Mouse (Mus musculus) thymus, postnatal 0 days (tissue): ENCODE results near the gene Gatad2a. TPM values are rescaled to one million over a fixed set of nuclear protein-coding genes. Genes with fewer than 3 reads are reported as not detected.

ENCODE experiments used
- DNase-seq: peaks from one replicate; pipeline ENCODE4 v3.0.0-alpha.2; 2015; ENCODE audit warnings: low spot score
- polyA plus RNA-seq: library from polyadenylated mRNA; unstranded; fragments of >200 nt; fragmentation: Nextera tagmentation; extraction: Ambion mirVana; gene quantifications from 2 replicates; pipeline ENCODE4 v1.2.1, GENCODE M21; 2015

Gene Gatad2a
- polyA plus RNA-seq, 1 experiment from 2014 or later = 60.8 TPM

DNA sequence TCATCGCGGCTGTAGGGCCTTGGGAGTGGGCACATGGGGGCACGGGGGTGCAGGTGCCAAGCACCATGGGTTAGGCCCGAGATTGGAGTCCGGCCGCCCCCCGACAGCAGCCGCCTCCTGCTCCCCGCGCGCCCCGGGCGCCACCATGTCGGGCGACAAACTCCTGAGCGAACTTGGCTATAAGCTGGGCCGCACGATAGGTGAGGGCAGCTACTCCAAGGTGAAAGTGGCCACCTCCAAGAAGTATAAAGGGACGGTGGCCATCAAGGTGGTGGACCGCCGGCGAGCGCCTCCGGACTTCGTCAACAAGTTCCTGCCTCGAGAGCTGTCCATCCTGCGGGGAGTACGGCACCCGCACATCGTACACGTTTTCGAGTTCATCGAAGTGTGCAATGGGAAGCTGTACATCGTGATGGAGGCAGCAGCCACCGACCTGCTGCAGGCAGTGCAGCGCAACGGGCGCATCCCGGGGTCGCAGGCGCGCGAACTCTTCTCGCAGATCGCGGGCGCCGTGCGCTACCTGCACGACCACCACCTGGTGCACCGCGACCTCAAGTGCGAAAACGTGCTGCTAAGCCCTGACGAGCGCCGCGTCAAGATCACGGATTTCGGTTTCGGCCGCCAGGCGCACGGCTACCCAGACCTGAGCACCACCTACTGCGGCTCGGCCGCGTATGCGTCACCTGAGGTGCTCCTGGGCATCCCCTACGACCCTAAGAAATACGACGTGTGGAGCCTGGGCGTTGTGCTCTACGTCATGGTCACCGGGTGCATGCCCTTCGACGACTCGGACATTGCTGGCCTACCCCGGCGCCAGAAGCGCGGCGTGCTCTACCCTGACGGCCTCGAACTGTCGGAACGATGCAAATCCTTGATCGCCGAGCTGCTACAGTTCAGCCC is 93.8 kb downstream of the Gatad2a start, which contains the start of the genes Tssk6, Ndufa13 and Yjefn3:
Gene Tssk6 (plus strand): TSS at position 22 of the 900 bp plus-strand sequence.
Gene Ndufa13 (minus strand): TSS at position 396 of the 900 bp plus-strand sequence.
Gene Yjefn3 (minus strand): TSS at position 550 of the 900 bp plus-strand sequence.
- peak; percentile 62 for DNase-seq

DNA sequence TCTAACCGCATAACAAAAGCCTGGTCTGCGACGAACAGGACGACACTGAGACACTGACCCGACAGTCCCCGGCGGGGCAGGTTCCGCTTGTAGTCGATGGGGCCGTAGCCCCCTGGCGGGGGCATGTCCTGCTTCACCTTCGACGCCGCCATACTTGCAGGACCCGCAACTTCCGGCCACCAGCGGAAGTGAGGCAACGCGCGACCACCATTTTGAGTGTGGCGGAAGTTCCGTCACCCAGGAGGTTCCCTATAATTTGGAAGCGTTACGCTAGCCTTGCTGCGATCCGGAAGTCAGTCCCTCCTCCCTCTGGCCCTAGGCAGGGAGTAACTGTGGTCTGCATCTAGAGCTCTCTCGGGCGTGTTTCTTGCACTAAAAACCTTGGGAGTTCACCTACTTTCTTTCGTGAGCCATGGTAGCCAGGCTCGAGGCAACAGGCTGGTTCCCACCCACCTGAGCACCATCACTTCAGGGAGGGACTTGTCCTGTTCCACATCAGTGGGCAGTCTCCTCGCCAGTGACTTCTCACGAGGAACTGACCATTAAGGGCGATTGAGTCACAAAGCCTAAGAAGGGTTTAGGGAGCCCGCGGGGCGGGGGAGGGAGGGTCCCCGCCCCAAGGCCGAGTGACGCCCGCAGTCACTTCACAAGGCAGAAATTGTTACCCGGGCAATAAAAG is 94.6 kb downstream of the Gatad2a start:
- DNase-seq = peak; percentile 96

DNA sequence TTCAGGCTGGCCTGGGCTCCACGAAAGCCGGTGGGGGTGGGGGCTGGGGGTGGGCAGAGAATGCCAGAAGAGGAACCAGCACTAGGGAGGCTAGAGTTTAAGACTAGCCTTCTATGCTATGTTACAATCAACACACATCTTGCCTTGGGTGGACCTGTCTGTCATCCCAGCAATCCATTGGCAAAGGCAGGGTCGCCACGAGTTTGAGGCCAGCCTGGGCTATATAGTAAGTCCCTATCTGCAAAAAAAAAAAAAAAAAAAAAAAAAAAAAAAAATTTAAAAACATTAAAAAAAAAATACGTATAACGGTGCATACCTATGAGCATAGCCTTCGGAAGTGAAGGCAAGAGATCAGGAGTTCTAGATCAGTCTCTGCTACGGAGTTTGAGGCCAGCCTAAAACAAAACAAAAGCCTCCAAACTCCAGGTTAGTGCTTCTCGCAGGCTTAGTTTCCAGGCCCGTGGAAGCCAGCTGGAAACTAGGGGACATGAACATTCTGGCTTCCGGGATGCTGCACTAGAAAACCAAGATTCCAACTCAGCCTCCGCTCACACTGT is 95.2 kb downstream of the Gatad2a start:
- DNase-seq = no peak

DNA sequence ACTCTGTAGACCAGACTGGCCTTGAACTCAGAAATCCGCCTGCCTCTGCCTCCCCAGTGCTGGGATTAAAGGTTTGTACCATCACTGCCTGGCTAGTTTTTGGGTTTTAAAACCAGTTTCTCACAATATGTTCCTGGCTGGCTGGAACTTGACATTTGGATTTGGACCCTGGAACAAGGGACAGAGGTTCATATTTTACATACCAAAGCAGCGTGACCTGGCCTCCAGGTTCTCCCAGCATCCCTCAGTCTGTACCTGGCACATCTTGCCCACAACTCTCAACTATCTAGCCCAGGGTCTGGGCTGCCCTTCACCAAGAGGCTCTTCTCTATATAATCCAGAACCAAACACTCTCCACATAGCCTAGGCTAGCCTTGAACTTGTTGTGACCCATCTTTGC is 96.3 kb downstream of the Gatad2a start:
- no peak for DNase-seq

DNA sequence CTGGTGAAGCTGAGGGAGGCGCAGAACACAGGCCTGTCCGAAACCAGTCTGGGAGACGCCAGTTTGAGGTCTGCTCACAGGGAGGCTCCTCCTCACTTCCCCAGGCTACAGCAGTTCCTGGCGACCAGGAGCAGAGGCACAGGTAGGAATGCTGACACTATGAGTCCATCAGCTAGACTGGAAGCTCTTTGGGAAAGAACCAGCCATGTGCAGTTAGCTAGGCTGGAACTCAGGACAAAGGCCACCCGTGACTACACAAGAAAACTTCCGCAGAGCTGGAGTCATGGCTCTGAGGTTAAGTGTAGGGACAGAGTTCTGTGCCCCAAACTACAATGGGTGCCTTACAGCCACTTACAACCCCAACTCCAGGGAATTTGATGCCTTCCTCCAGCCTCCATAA is 98.3 kb downstream of the Gatad2a start:
- no peak for DNase-seq

DNA sequence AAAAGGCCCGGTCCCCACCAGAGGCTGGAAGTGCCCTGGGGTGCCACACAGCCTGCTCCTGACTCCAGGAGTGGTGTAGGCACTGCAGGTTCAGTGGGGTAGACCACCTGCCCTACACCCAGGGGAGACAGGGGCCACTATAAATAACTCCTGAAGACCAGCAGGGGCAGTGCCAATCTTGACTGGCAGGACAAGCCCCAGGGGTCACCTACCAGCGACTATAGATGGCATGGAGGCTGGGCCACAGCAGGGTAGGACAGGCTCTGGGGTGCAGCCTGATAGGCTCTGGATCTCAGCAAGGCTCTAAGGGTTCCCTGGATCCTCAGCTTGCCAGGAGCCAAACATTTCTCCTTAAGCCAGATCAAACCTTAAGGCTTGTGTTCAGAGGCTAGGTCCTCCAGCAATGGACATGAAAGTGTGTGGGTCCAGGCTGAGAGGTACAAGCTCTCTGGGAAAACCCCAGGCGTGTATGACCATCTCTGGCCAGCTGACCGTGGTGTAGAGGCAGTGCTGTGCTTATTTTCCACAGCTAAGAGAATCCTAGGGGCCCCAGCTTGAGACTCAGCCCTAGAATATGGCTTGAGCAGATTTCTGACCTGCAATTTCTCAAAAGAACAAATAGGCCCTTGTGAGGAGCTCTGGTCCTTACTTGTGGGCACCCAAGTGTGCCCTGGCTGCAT is 100.3 kb downstream of the Gatad2a start:
- no peak for DNase-seq

DNA sequence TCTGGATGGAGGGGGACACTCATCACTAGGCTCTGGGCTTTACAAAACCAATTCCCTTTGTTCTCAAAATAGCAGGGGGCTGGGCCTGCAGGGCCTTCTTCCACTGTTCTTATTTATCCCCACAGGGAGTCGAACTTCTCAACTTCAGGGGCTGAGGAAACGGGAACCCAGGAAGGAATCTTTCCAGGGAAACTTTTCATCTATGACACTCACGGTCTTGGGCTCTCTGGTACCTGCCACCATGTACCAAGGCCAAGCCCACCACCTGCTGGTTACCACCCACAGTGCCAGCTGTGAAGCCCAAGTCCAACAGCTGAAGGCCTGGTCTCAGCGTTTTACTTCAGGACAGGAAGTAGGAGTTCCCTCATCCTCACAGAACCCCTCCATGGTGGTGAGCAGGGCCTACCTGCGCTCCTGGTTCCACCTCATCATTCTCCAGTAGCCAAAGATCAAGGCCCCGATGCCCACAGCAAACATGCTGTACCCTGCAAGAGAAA is 101.3 kb downstream of the Gatad2a start:
- no peak for DNase-seq

DNA sequence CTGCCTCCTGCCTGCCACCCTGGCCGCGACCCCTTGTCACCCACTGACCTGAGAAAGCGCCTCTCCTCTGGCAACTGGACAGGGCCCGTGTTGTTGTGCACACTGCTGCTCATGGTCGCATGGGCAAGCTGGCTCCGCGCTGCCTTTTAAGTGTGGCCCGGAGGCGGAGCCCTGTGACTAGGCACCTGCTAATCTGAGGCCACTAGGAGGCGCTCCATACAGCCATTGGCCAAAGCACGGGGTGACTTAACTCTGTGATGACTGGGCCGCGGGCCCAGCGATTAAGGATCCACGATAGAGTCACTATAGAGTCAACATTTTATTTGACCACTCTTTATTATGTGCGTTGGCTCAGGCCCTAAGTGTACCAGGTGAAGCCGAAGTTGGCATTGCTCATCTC is 102.3 kb downstream of the Gatad2a start:
- peak; percentile 40 for DNase-seq

DNA sequence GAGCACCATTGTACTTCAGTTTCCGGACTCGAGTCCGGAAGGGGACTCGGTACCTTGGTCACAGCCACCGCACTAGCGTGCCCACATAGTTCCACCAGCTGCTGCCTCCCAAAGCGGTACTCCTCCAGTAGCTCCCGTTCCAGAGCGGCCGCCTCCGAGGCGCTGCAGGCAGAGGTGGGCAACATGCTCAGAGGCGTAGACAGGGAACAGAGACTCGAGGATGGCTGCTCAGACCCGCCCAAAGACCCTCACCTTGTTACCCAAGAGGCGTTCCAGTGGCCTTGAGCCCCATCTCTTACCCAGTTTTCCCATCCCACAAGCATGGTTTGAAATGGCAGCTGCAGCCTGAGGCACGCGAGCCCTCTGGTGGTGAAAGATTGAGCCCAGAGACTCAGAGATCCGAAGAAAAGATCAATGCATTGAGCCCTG is 105.4 kb downstream of the Gatad2a start:
- DNase-seq = peak; percentile 42

DNA sequence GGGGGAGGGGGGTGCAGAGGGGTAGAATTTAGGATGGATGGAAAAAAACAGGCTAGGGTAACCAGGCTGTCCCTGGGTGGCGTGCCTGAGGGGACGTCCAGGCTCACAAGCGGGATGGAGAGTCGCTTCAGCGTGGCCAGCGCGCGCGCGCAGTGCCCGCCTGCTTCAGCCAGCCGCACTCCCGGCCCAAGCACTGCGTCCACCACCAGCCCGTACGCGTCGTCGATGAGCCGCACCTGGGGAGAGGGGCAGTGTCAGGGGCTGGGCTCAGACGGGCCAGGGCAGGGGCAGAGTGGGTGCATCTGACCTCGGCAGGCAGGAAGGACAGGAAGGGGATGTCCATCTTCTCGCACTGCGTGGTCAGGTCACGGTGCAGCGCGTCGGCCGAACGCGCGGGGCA is 107.3 kb downstream of the Gatad2a start:
- DNase-seq = no peak

DNA sequence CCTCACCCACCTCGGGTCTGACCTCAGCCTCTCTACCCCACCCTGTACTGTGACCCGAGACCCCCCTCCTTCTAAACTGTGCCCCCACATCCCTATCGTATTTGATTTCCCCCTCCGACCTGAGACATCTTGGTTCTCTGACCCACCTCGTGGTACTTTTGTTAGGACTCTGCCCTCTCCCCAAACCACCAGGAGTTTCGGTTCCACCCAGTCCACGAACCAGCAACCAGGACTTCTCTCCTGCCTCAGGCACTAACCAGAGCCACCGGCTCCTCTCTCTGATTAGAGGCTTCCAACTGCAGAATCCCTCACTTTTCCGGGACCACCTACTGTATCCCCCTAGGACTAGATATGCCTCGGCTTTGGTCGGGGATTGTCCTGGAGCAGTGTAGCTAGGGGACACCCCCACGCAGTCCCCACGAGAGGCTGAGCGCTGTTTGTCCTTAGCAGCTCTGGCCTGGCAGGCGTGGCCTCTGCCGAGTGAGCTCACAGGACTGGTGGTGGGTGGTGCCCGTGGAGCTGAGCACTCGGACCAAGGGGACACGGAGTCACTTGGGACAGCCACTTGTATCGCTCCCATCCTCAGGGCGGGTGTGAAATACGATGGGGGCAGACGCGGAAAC is 107.8 kb downstream of the Gatad2a start:
- no peak for DNase-seq

DNA sequence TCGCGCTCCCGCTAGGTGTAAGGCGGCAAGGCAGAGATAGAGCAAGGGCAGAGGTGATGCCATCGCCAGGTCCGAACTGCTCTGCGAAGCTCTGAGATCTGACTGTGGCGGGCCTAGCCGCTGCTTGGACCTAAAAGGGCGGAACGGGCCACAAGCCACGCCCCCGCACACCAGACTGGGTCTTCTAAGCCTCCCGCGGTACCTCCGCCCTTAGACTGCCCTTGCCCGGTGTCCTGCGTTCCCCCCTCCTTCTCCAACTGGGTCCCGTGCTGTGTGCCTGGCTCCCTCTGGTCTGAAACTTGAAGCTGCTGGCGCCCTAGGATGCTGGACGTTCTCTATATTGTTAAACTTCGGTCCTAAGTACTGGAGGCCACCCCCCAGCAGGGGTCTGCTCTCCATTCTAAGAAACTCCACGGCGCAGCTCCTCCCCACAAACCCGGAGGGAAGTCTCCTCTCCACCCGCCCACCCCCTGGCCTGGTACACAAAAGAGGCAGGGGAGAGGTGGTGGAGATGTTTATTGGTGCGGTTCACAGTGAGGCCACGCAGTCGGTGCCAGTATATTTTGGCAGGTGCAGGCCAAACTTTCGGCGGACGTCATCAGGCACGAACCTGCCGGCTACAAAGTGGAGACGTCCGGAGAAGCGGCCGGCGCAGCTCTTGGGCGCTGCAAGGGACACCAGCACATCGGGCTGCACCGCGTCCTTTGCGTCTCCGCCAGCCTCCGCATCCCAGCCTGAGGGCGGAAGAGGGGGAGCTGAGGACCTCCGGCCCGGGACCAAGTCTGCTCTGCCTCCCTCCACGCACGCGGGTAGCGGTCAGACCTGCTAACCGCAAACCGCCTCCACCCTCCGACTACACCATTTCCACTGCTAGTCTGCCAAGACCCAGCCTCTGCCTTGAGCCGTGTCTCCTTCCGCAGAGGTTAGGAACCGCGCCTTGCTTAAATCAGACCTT is 108.6 kb downstream of the Gatad2a start, which contains the start of gene Cilp2:
Gene Cilp2 (minus strand): TSS at position 399 of the 955 bp plus-strand sequence.
- no peak for DNase-seq

DNA sequence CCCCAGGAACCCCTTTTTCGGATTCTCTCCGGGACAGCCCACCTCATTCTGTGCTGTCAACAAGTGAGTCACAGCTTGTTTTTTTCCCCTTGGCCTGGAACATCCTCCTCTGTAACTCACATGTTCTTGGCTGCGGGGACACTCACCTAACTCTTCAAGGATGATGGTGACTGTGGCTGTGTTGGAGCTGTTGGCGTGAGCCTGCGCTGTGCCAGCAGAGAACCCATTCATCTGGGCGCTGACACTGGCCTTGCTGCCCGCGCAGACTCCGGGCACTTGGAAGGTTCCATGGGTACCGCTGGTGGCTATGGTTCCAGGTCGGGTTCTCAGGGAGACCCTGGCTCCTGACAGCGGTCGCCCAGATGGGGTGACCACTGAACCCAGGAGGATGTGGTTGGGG is 112.0 kb downstream of the Gatad2a start:
- no peak for DNase-seq

DNA sequence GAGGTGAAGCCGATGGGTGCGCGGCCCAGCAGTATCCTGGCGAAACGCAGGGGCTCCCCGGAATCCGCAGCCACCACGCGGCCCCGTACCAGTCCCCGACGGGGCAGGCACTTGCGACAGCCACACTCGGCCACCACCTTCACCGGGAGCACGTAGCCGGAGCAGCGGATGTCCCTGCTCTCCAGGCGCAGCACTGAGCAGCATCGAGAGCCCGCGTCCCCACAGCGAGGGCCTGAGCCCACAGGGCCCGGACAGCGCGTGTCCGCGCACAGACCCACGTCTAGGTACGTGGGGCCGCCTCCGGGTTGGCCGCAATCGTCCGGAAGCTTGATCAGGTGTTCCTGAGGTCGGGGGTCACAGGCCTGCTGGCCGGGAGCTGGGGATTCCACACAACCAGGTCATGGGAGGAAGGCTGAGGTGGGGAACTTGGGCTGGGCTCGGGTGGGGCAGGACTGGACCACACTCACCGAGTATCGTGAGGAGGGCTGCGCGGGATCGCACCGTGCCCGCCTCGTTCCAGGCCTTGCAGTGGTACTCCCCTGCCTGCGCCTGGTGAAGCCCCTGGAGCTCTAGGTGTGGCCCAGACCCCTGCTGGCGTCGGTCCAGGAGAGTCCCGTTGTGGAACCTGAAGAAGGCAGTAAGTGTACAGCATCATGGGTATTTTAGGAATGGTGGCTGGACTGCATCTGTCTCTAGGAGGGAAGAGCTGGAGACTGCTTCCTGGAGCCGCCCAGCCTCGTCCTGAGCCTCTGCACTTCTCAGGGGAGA is 113.2 kb downstream of the Gatad2a start:
- DNase-seq = no peak

DNA sequence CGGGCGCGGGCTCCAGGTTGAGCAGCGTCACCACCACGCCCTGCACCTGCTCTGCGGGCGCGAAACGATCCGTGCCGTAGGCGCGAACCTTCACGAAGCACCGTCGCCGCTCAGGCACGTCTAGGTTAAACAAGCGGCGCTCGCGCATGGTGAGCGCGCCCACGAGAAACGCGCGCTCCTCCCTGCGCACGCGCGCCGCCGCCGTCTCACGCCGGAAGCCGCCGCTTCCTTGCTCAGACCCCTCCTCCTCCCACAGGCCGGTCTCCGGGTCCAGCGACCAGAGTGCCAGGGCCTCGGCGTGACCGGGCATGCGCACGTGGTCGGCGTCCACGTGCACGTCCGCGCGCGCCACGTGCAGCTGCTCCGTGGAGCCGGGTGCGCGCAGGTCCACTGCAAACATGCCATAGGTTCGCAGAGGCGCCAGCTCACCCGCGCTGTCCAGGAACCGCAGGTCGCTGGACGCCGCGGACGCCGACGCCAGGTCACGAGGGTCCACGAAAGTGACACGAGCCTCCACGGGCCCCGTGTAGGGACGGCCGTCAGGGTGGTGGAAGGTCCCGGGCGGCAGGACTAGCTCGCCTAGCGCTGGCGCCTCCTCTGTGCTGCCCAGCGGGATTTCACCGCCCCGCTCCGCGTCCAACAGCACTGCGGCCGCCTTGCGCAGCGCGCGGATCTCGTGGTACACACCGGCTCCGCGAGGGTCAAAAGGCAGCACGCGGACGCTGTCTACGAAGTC is 114.0 kb downstream of the Gatad2a start:
- DNase-seq = peak; percentile 58

DNA sequence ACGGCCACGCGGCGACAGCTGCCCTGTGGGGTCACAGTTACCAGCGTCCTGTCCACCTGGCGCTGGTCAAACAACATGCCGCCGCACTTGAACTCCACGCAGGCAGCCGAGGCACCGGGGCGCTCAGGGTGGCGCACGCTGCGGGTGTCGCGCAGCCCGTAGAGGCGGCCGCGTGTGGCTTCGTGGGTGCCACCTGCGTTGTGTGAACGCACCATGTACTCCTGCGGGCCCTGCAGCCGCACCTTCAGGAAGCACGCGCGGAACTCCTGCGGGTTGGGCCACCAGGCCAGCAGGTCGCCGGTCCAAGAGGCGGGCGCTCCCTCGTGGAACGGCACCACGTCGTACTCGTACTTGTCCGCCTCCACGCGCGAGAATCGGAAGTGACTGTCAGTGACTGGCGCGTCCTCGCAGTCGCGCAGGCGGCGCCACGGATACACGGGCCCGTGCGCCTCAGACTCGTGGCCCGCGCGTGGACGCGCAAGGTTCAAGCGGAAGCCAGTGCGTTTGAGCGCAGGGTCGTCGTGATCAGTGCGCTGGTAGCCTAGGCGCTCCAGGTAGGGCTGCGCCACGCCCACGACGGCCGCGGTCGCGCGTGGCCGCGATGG is 114.8 kb downstream of the Gatad2a start:
- DNase-seq = no peak

DNA sequence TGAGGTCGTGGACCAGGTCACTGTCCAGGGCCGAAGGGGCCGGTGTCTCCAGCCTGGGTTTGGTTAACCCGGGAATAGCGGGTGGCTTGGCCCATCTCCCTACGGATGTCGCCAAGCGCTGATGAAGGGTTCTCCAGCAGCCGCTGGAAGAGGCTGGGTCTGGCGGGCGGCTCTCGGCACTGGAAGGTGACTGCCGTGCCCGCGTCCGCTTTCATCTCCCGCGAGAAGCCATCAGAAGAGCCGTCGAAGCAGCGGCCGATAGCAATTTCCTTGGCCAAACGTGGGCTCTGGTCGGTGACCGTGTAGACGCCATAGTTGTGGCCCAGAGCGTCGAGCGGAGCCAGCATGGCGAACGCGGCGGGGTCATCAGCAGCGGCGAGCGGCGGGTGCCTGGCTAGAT is 115.3 kb downstream of the Gatad2a start:
- DNase-seq = no peak

DNA sequence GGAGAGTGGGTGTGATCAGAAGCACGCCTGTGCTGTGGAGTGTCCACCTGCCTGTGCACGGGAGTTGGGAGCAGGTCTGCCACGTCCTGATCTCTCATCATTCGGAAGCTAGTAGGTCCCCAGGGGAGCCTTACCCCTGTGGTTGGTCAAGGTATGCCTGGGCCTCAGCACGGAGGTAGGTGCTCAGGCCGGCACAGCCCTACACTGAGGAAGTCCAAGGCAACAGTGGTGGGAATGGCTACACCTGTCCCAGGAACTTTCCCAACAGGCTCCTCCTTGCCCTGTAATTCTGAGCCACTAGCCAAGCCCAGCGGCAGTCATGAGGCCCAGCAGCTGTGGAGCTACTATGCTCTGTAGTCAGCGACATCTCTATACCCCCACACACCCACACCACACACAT is 116.5 kb downstream of the Gatad2a start:
- no peak for DNase-seq
